Mouse (Mus musculus) C2C12 (cell line): ENCODE measurements around the gene Cuedc2. TPM values are rescaled to one million over a fixed set of nuclear protein-coding genes. Genes with fewer than 3 reads are reported as not detected.

Experiments used
- H3K27me3 ChIP-seq: one replicate; pipeline ENCODE4 v1.6.1; 2011; ENCODE audit not compliant: control insufficient read depth, insufficient read depth, insufficient read length
- H3K36me3 ChIP-seq: one replicate; pipeline ENCODE4 v1.6.1; 2011; ENCODE audit not compliant: control insufficient read depth, insufficient read depth
- H3K4me3 ChIP-seq: one replicate; pipeline ENCODE4 v1.5.1; 2011; ENCODE audit warnings: mild to moderate bottlenecking, control low read depth; ENCODE audit not compliant: poor library complexity, insufficient read depth, severe bottlenecking
- H3K79me2 ChIP-seq: one replicate; pipeline ENCODE4 v1.6.1; 2011; ENCODE audit not compliant: control insufficient read depth, insufficient read depth
- H3K79me3 ChIP-seq: one replicate; pipeline ENCODE4 v1.6.1; 2011; ENCODE audit warnings: low read depth, control low read depth
- H3ac ChIP-seq: one replicate; pipeline ENCODE3; 2011; ENCODE audit warnings: low read depth; ENCODE audit not compliant: control insufficient read depth, insufficient read length
- CEBPB ChIP-seq: IDR thresholded peaks from one replicate; pipeline ENCODE4 v1.6.1; 2011; ENCODE audit warnings: low read depth, mild to moderate bottlenecking, control low read depth, moderate library complexity
- CTCF ChIP-seq: IDR thresholded peaks from one replicate; pipeline ENCODE4 v1.5.1; 2011; ENCODE audit not compliant: control insufficient read depth, insufficient read depth, insufficient read length
- FOSL1 ChIP-seq: IDR thresholded peaks from one replicate; pipeline ENCODE4 v1.8.0; 2011; ENCODE audit warnings: mild to moderate bottlenecking, low read length; ENCODE audit not compliant: poor library complexity, insufficient read depth, severe bottlenecking
- MAX ChIP-seq: IDR thresholded peaks from one replicate; pipeline ENCODE4 v1.6.1; 2011; ENCODE audit warnings: mild to moderate bottlenecking, control low read depth
- MYOD1 ChIP-seq: IDR thresholded peaks from one replicate; pipeline ENCODE4 v1.6.1; 2011; ENCODE audit warnings: low read depth; ENCODE audit not compliant: control insufficient read depth, insufficient read length
- MYOG ChIP-seq: IDR thresholded peaks from one replicate; pipeline ENCODE4 v1.6.1; 2011; ENCODE audit not compliant: control insufficient read depth, insufficient read length; ENCODE audit errors: extremely low read depth
- USF1 ChIP-seq: IDR thresholded peaks from one replicate; pipeline ENCODE4 v1.6.1; 2011; ENCODE audit warnings: low read depth, mild to moderate bottlenecking, control low read depth, moderate library complexity
- polyA plus RNA-seq: library from polyadenylated mRNA; unstranded; fragments of >200 nt; fragmentation: generic; extraction: Trizol; gene quantifications from one replicate; pipeline ENCODE4 v1.2.1, GENCODE M21; 2012; ENCODE audit warnings: missing spikeins

The Cuedc2 gene
- polyA plus RNA-seq, 1 experiment: 161 TPM

GRCm38 (mm10) chr19:46329031-46329641, 9.4 kb downstream of the Cuedc2 start:
- Histone ChIP-seq H3K79me2 (no peaks in the 10 kb centered on the region), H3K27me3 (peaks cover 18% of the 10 kb centered on the region), H3K36me3 (no peaks in the 10 kb centered on the region), H3K79me3 (no peaks in the 10 kb centered on the region), H3ac (peak overlapping the region; percentile 76), H3K4me3 (peak overlapping the region; percentile 52)
- TF ChIP-seq MYOG: no peak
- no peak for TF ChIP-seq MYOD1

GRCm38 (mm10) chr19:46328081-46329030, 10.1 kb downstream of the Cuedc2 start, which contains the start of gene Fbxl15:
Gene Fbxl15, plus strand, starts transcription at chr19:46328184.
- H3K27me3 ChIP-seq: peaks cover 19% of the 10 kb centered on the region
- peak within 1 kb of the TSS; percentile 80 for H3ac ChIP-seq
- TF ChIP-seq MAX (peak; percentile 15), MYOD1 (no peak)
- no peaks in the 10 kb centered on the region for H3K36me3 ChIP-seq
- no peaks in the 10 kb centered on the region for H3K79me2 ChIP-seq
- H3K4me3 ChIP-seq: peak within 1 kb of the TSS; percentile 52
- no peaks in the 10 kb centered on the region for H3K79me3 ChIP-seq

GRCm38 (mm10) chr19:46327531-46328064, 10.9 kb downstream of the Cuedc2 start:
- Histone ChIP-seq H3K79me3 (no peaks in the 10 kb centered on the region), H3K27me3 (peaks cover 22% of the 10 kb centered on the region), H3ac (no peak overlapping the region), H3K4me3 (peak overlapping the region; percentile 52), H3K36me3 (no peaks in the 10 kb centered on the region), H3K79me2 (no peaks in the 10 kb centered on the region)
- TF ChIP-seq CEBPB (no peak), USF1 (no peak), MYOD1 (no peak), MAX (no peak), MYOG (no peak), CTCF (no peak), FOSL1 (no peak)

GRCm38 (mm10) chr19:46326756-46327305, 11.7 kb downstream of the Cuedc2 start, which contains the start of gene Psd:
Gene Psd, minus strand, starts transcription at chr19:46327156.
- Histone ChIP-seq H3K79me3 (no peaks in the 10 kb centered on the region), H3K79me2 (no peaks in the 10 kb centered on the region), H3K36me3 (no peaks in the 10 kb centered on the region), H3K27me3 (peaks cover 26% of the 10 kb centered on the region), H3K4me3 (peak within 1 kb of the TSS; percentile 52), H3ac (peak within 1 kb of the TSS; percentile 80)
- TF ChIP-seq USF1 (no peak), MYOD1 (no peak), MYOG (no peak), CEBPB (no peak), MAX (no peak)

- Histone ChIP-seq H3K79me3 (no peaks in the 10 kb centered on the region), H3K4me3 (no peak overlapping the region), H3K36me3 (no peaks in the 10 kb centered on the region), H3K79me2 (no peaks in the 10 kb centered on the region), H3ac (no peak overlapping the region), H3K27me3 (peaks cover 26% of the 10 kb centered on the region)
- TF ChIP-seq CTCF (no peak), USF1 (no peak), CEBPB (no peak), MYOD1 (no peak), FOSL1 (no peak)
These were observed 12.3 kb downstream of the Cuedc2 start for GRCm38 (mm10) chr19:46326019-46326755.
